Mouse (Mus musculus): ENCODE results near the gene Sys1. TPM values are rescaled to one million over a fixed set of nuclear protein-coding genes. Genes with fewer than 3 reads are reported as not detected.
A peak's percentile ranks its signal among the peaks of the same experiment; 100 is the strongest.

Sys1 gene
- total and polyA plus RNA-seq, 3 experiments, result 85.8 to 94.3 TPM; not detected in 1

DNA sequence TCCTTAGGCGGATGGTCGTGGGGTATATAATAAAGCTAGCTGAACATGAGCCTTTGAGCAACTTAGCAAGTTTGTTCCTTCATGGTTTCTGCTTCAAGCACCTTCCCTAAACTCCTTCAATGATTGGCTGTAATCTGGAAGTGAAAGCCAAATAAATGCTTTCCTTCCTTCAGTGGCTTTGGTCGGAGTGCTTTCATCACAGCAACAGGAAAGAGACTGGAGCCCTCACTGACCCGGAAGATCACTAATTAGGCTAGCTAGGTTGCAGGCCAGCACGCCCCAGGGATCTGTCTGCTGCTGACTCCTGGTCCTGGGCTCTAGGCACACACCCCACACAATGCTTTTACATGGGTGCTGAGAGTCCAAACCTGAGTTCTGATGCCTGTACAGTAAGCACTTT is 71.8 kb downstream of the Sys1 start:
- peaks cover 4% of the 10 kb centered on the region for H3K79me2 ChIP-seq (ENCODE audit: control insufficient read depth, insufficient read depth, low read length, poor library complexity)
- H3K27ac ChIP-seq (ENCODE audit: control insufficient read depth, low read depth, low read length), result no peak overlapping the region
- peaks cover 0 to 3% of the 10 kb centered on the region in 2 experiments; a peak in 1 of 4 replicates for H3K4me1 ChIP-seq (ENCODE audit: control insufficient read depth in 1 of 2, insufficient read depth in 2 of 2, low read length in 2 of 2)
- TF ChIP-seq TAL1 (IDR thresholded peaks at IDR 0.05; ENCODE audit: low read length) (no peak), MEF2A (IDR thresholded peaks at IDR 0.05; ENCODE audit: extremely low read depth, insufficient replicate concordance, low read depth, low read length, poor library complexity, severe bottlenecking) (no peak), POLR2A (IDR thresholded peaks at IDR 0.05; ENCODE audit: control insufficient read depth in 1 of 2, insufficient read depth in 1 of 2, low read depth in 1 of 2, low read length in 2 of 2, poor library complexity in 1 of 2) (0 out of 4 replicates have a peak, but pooled peaks of 1 of the 2 experiments have one; percentile 19), CHD1 (IDR thresholded peaks at IDR 0.05; ENCODE audit: low read depth, low read length) (no peak), ELF1 (IDR thresholded peaks at IDR 0.05; ENCODE audit: low read depth, low read length) (no peak), CTCF (IDR thresholded peaks at IDR 0.05 in 2 of 3, conservative IDR thresholded peaks at IDR 0.05 in 1 of 3; ENCODE audit: control insufficient read depth in 1 of 3, insufficient read depth in 1 of 3, low read depth in 2 of 3, low read length in 3 of 3, poor library complexity in 1 of 3, severe bottlenecking in 1 of 3) (no peak)
- no peaks in the 10 kb centered on the region for H3K9me3 ChIP-seq (replicated peaks; ENCODE audit: insufficient read depth, low read length)
- H3K9ac ChIP-seq (ENCODE audit: control insufficient read depth, low read depth, low read length, poor library complexity, severe bottlenecking), result no peak overlapping the region
- no peaks in the 10 kb centered on the region for H3K36me3 ChIP-seq (ENCODE audit: control insufficient read depth in 1 of 2, insufficient read depth in 2 of 2, low read length in 2 of 2)
- H3K4me3 ChIP-seq (ENCODE audit: control insufficient read depth in 1 of 2, insufficient read depth in 1 of 2, low read depth in 2 of 2, low read length in 2 of 2), result no peak overlapping the region
- no peaks in the 10 kb centered on the region for H3K27me3 ChIP-seq (ENCODE audit: control insufficient read depth in 1 of 2, insufficient read depth in 2 of 2, low read length in 2 of 2)
- no peak for DNase-seq (ENCODE audit: low read depth, low spot score)

Other genes starting within 250 kb of the Sys1 start
- gene Wfdc15b, start 235.3 kb upstream of the Sys1 start, total RNA-seq (2012; rRNA removed), result not detected in 2 replicates
- not detected for gene Wfdc15b, start 235.3 kb upstream of the Sys1 start, polyA plus RNA-seq (2012; ENCODE audit: insufficient read depth in 1 of 2, insufficient read length in 2 of 2, low read depth in 1 of 2, low replicate concordance in 2 of 2, missing spikeins in 1 of 2)
- gene Svs2, start 218.5 kb upstream of the Sys1 start, total RNA-seq (2012; rRNA removed), result not detected in 2 replicates
- not detected for gene Svs2, start 218.5 kb upstream of the Sys1 start, polyA plus RNA-seq (2012; ENCODE audit: insufficient read depth in 1 of 2, insufficient read length in 2 of 2, low read depth in 1 of 2, low replicate concordance in 2 of 2, missing spikeins in 1 of 2)
- not detected in 2 replicates for gene Svs3b, start 200.3 kb upstream of the Sys1 start, total RNA-seq (2012; rRNA removed)
- not detected for gene Svs3b, start 200.3 kb upstream of the Sys1 start, polyA plus RNA-seq (2012; ENCODE audit: insufficient read depth in 1 of 2, insufficient read length in 2 of 2, low read depth in 1 of 2, low replicate concordance in 2 of 2, missing spikeins in 1 of 2)
- gene Svs4, start 178.5 kb upstream of the Sys1 start, total RNA-seq (2012; rRNA removed), result not detected in 2 replicates
- gene Svs4, start 178.5 kb upstream of the Sys1 start, polyA plus RNA-seq (2012; ENCODE audit: insufficient read depth in 1 of 2, insufficient read length in 2 of 2, low read depth in 1 of 2, low replicate concordance in 2 of 2, missing spikeins in 1 of 2), result not detected
- not detected in 2 replicates for gene Svs3a, start 167.7 kb upstream of the Sys1 start, total RNA-seq (2012; rRNA removed)
- gene Svs3a, start 167.7 kb upstream of the Sys1 start, polyA plus RNA-seq (2012; ENCODE audit: insufficient read depth in 1 of 2, insufficient read length in 2 of 2, low read depth in 1 of 2, low replicate concordance in 2 of 2, missing spikeins in 1 of 2), result not detected
- not detected in 2 replicates for gene Svs6, start 140.2 kb upstream of the Sys1 start, total RNA-seq (2012; rRNA removed)
- not detected for gene Svs6, start 140.2 kb upstream of the Sys1 start, polyA plus RNA-seq (2012; ENCODE audit: insufficient read depth in 1 of 2, insufficient read length in 2 of 2, low read depth in 1 of 2, low replicate concordance in 2 of 2, missing spikeins in 1 of 2)
- gene Svs5, start 124.2 kb upstream of the Sys1 start, total RNA-seq (2012; rRNA removed), result not detected in 2 replicates
- gene Svs5, start 124.2 kb upstream of the Sys1 start, polyA plus RNA-seq (2012; ENCODE audit: insufficient read depth in 1 of 2, insufficient read length in 2 of 2, low read depth in 1 of 2, low replicate concordance in 2 of 2, missing spikeins in 1 of 2), result not detected
- not detected in 2 replicates for gene Slpi, start 67.9 kb upstream of the Sys1 start, total RNA-seq (2012; rRNA removed)
- not detected for gene Slpi, start 67.9 kb upstream of the Sys1 start, polyA plus RNA-seq (2012; ENCODE audit: insufficient read depth in 1 of 2, insufficient read length in 2 of 2, low read depth in 1 of 2, low replicate concordance in 2 of 2, missing spikeins in 1 of 2)
- gene Rbpjl, start 53.8 kb upstream of the Sys1 start, total RNA-seq (2012; rRNA removed), result not detected in 2 replicates
- gene Rbpjl, start 53.8 kb upstream of the Sys1 start, polyA plus RNA-seq (2012; ENCODE audit: insufficient read depth in 1 of 2, insufficient read length in 2 of 2, low read depth in 1 of 2, low replicate concordance in 2 of 2, missing spikeins in 1 of 2), result under 1 TPM in 1 of 2 experiments, not detected in 1; 0.07 TPM
- gene Matn4, start 51.8 kb upstream of the Sys1 start, total RNA-seq (2012; rRNA removed), result not detected in 2 replicates
- gene Matn4, start 51.8 kb upstream of the Sys1 start, polyA plus RNA-seq (2012; ENCODE audit: insufficient read depth in 1 of 2, insufficient read length in 2 of 2, low read depth in 1 of 2, low replicate concordance in 2 of 2, missing spikeins in 1 of 2), result not detected
- not detected in 2 replicates for gene Sdc4, start 13.1 kb upstream of the Sys1 start, total RNA-seq (2012; rRNA removed)
- gene Sdc4, start 13.1 kb upstream of the Sys1 start, polyA plus RNA-seq (2012; ENCODE audit: insufficient read depth in 1 of 2, insufficient read length in 2 of 2, low read depth in 1 of 2, low replicate concordance in 2 of 2, missing spikeins in 1 of 2), result not detected
- gene Gm20458, start 4.0 kb downstream of the Sys1 start, total RNA-seq (2012; rRNA removed), result 1.0 TPM in 1 of 2 replicates, not detected in the other
- 10 to 100 TPM in 1 of 2 experiments, not detected in 1; 19.2 TPM for gene Gm20458, start 4.0 kb downstream of the Sys1 start, polyA plus RNA-seq (2012; ENCODE audit: insufficient read depth in 1 of 2, insufficient read length in 2 of 2, low read depth in 1 of 2, low replicate concordance in 2 of 2, missing spikeins in 1 of 2)
- not detected in 2 replicates for gene Trp53tg5, start 16.8 kb downstream of the Sys1 start, total RNA-seq (2012; rRNA removed)
- under 1 TPM in 1 of 2 experiments, not detected in 1; 0.13 TPM for gene Trp53tg5, start 16.8 kb downstream of the Sys1 start, polyA plus RNA-seq (2012; ENCODE audit: insufficient read depth in 1 of 2, insufficient read length in 2 of 2, low read depth in 1 of 2, low replicate concordance in 2 of 2, missing spikeins in 1 of 2)
- gene Dbndd2, start 29.1 kb downstream of the Sys1 start, total RNA-seq (2012; rRNA removed), result 11.9 and 13.1 TPM in 2 replicates
- gene Dbndd2, start 29.1 kb downstream of the Sys1 start, polyA plus RNA-seq (2012; ENCODE audit: insufficient read depth in 1 of 2, insufficient read length in 2 of 2, low read depth in 1 of 2, low replicate concordance in 2 of 2, missing spikeins in 1 of 2), result 1 to 10 TPM in 1 of 2 experiments, not detected in 1; 6.9 TPM
- gene Pigt, start 40.6 kb downstream of the Sys1 start, total RNA-seq (2012; rRNA removed), result 35.8 and 39.8 TPM in 2 replicates
- gene Pigt, start 40.6 kb downstream of the Sys1 start, polyA plus RNA-seq (2012; ENCODE audit: insufficient read depth in 1 of 2, insufficient read length in 2 of 2, low read depth in 1 of 2, low replicate concordance in 2 of 2, missing spikeins in 1 of 2), result 100 to 1,000 TPM in 1 of 2 experiments, not detected in 1; 115 TPM
- not detected in 2 replicates for gene Wfdc2, start 105.4 kb downstream of the Sys1 start, total RNA-seq (2012; rRNA removed)
- gene Wfdc2, start 105.4 kb downstream of the Sys1 start, polyA plus RNA-seq (2012; ENCODE audit: insufficient read depth in 1 of 2, insufficient read length in 2 of 2, low read depth in 1 of 2, low replicate concordance in 2 of 2, missing spikeins in 1 of 2), result not detected
- gene Spint3, start 116.5 kb downstream of the Sys1 start, total RNA-seq (2012; rRNA removed), result not detected in 2 replicates
- gene Spint3, start 116.5 kb downstream of the Sys1 start, polyA plus RNA-seq (2012; ENCODE audit: insufficient read depth in 1 of 2, insufficient read length in 2 of 2, low read depth in 1 of 2, low replicate concordance in 2 of 2, missing spikeins in 1 of 2), result not detected
- gene Wfdc6a, start 128.5 kb downstream of the Sys1 start, total RNA-seq (2012; rRNA removed), result not detected in 2 replicates
- gene Wfdc6a, start 128.5 kb downstream of the Sys1 start, polyA plus RNA-seq (2012; ENCODE audit: insufficient read depth in 1 of 2, insufficient read length in 2 of 2, low read depth in 1 of 2, low replicate concordance in 2 of 2, missing spikeins in 1 of 2), result not detected
- gene Eppin, start 136.6 kb downstream of the Sys1 start, total RNA-seq (2012; rRNA removed), result not detected in 2 replicates
- not detected for gene Eppin, start 136.6 kb downstream of the Sys1 start, polyA plus RNA-seq (2012; ENCODE audit: insufficient read depth in 1 of 2, insufficient read length in 2 of 2, low read depth in 1 of 2, low replicate concordance in 2 of 2, missing spikeins in 1 of 2)
- not detected in 2 replicates for gene Wfdc6b, start 156.6 kb downstream of the Sys1 start, total RNA-seq (2012; rRNA removed)
- gene Wfdc6b, start 156.6 kb downstream of the Sys1 start, polyA plus RNA-seq (2012; ENCODE audit: insufficient read depth in 1 of 2, insufficient read length in 2 of 2, low read depth in 1 of 2, low replicate concordance in 2 of 2, missing spikeins in 1 of 2), result not detected
- not detected in 2 replicates for gene Wfdc8, start 156.7 kb downstream of the Sys1 start, total RNA-seq (2012; rRNA removed)
- not detected for gene Wfdc8, start 156.7 kb downstream of the Sys1 start, polyA plus RNA-seq (2012; ENCODE audit: insufficient read depth in 1 of 2, insufficient read length in 2 of 2, low read depth in 1 of 2, low replicate concordance in 2 of 2, missing spikeins in 1 of 2)
- gene Wfdc16, start 181.8 kb downstream of the Sys1 start, total RNA-seq (2012; rRNA removed), result not detected in 2 replicates
- gene Wfdc16, start 181.8 kb downstream of the Sys1 start, polyA plus RNA-seq (2012; ENCODE audit: insufficient read depth in 1 of 2, insufficient read length in 2 of 2, low read depth in 1 of 2, low replicate concordance in 2 of 2, missing spikeins in 1 of 2), result not detected
- gene Wfdc10, start 199.1 kb downstream of the Sys1 start, total RNA-seq (2012; rRNA removed), result not detected in 2 replicates
- gene Wfdc10, start 199.1 kb downstream of the Sys1 start, polyA plus RNA-seq (2012; ENCODE audit: insufficient read depth in 1 of 2, insufficient read length in 2 of 2, low read depth in 1 of 2, low replicate concordance in 2 of 2, missing spikeins in 1 of 2), result not detected
- gene Wfdc9, start 199.6 kb downstream of the Sys1 start, total RNA-seq (2012; rRNA removed), result not detected in 2 replicates
- gene Wfdc9, start 199.6 kb downstream of the Sys1 start, polyA plus RNA-seq (2012; ENCODE audit: insufficient read depth in 1 of 2, insufficient read length in 2 of 2, low read depth in 1 of 2, low replicate concordance in 2 of 2, missing spikeins in 1 of 2), result not detected
- not detected in 2 replicates for gene Wfdc11, start 217.1 kb downstream of the Sys1 start, total RNA-seq (2012; rRNA removed)
- not detected for gene Wfdc11, start 217.1 kb downstream of the Sys1 start, polyA plus RNA-seq (2012; ENCODE audit: insufficient read depth in 1 of 2, insufficient read length in 2 of 2, low read depth in 1 of 2, low replicate concordance in 2 of 2, missing spikeins in 1 of 2)
- 0.12 TPM in 1 of 2 replicates, not detected in the other for gene Wfdc13, start 228.1 kb downstream of the Sys1 start, total RNA-seq (2012; rRNA removed)
- gene Wfdc13, start 228.1 kb downstream of the Sys1 start, polyA plus RNA-seq (2012; ENCODE audit: insufficient read depth in 1 of 2, insufficient read length in 2 of 2, low read depth in 1 of 2, low replicate concordance in 2 of 2, missing spikeins in 1 of 2), result not detected
- not detected in 2 replicates for gene Spint4, start 241.5 kb downstream of the Sys1 start, total RNA-seq (2012; rRNA removed)
- not detected for gene Spint4, start 241.5 kb downstream of the Sys1 start, polyA plus RNA-seq (2012; ENCODE audit: insufficient read depth in 1 of 2, insufficient read length in 2 of 2, low read depth in 1 of 2, low replicate concordance in 2 of 2, missing spikeins in 1 of 2)